Mouse (Mus musculus): ENCODE measurements around the gene Arfgap1. TPM values are rescaled to one million over a fixed set of nuclear protein-coding genes. Genes with fewer than 3 reads are reported as not detected.

Gene Arfgap1
- 52.0 and 66.6 TPM in 2 replicates for polyA plus RNA-seq (2015; fragmentation: Nextera tagmentation; extraction: Ambion mirVana)

DNA sequence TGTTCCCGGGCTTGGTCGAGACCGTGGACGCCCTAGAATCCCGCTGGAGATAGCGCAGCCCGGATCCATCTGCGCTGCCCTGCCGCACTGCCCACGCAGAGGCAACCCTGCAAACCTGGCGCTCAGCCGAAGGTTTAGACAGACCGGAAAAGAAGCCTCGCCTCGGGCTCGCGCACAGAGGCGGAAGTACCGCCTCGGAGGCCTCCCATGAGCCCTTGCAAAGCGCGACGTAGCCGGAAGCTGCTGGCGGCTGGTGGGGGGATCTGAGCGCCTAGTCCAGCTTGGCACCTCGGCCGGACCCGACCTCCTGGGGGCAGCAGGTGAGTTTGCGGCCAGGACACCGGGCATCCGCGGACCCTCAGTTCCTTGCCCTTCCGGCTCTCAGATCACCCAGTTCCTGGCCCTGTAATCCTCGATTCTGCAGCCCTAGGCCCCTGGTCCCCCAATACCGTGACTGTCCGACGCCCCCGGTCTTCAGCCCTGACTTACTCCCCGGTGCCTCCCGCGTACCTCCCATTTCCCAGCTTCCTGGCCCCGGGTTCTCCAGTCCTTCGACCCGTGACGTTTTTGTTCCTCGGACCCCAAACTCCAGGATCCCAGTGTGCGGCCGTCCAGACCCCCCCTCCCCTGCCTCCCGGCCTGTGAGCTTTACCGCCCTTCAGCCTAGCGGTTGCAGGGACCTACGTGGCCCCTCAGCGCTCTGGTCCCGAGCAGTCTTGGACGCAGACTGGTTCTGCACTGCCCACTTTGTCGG, at the start of gene Arfgap1:
Gene Arfgap1 (plus strand): TSS at position 216 of the 754 bp plus-strand sequence.
- DNase-seq (ENCODE audit: low spot score) = peak; percentile 90

DNA sequence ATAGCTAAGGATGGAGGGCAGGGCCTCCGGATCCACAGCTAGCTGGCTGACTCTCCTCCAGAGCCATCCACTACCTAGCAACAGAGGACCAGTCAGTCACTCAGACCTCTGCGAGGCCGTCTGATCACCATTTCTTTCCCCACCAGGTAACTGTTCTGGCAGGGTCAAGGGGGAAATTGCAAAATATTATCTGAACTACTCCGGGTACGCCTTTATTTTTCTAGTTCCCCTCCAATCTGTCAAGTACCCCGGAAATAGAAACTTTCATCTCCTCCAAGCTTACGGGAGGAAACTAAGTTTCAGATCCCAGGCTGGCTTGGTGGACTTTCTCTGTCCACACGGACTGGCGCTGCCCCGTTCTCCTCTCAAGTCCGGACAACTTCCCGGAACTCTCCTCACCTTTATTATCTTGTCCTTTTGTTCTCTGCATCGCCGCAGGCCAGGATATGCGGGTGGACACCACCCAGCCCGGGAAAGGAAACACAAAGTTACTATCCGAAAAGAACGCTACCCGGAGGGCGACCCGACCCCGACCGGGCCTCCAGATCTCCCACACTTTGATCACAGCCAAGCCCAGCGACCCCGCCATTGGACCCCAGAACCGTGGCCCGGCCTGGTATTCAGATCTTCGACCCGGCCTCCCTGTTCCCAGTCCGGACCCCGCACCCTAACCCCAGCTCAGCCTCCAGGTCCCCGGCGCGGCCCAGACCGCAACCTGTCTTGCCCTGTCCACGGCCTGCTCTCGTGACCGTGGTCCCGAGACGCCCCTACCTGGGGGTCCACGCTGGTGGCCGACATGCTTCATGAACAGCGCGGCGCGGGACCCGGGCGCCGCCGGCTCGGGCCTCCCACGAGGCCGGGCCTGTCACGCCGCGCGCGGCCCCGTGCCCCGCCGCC, 46.9 kb upstream of the Arfgap1 start:
- DNase-seq (ENCODE audit: low spot score) = peak; percentile 6

DNA sequence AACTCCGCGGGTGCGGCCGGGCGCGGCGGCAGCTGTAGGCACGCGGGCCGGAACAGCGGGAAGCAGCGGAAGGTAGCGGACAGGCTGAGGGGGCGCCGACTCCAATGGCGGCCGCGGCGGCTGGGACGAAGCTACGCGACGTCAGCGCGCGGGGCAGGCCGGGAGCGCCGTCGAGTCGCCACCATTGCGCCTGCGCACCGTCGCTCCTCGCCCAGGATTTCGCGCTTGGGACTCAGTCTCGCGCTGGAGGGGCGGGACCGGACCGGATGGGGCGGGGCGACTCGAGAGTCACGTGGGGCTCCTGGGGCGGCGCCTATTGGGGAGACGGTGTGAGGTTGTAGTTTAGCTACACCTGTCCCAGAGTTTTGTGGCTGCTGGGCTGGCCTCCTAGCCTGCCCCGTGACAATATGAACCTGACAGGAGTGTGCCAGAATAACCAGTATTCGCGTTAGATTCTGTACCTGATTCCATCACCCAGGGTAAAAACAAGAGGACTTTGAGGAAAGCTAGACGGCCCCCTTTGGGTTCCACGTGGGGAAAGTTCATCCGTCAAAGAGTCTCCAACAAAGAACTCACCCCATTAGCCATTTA, 46.1 kb upstream of the Arfgap1 start, which contains the start of gene Ythdf1:
Gene Ythdf1 (minus strand): TSS at position 140 of the 591 bp plus-strand sequence.
- DNase-seq (ENCODE audit: low spot score) = peak; percentile 98

DNA sequence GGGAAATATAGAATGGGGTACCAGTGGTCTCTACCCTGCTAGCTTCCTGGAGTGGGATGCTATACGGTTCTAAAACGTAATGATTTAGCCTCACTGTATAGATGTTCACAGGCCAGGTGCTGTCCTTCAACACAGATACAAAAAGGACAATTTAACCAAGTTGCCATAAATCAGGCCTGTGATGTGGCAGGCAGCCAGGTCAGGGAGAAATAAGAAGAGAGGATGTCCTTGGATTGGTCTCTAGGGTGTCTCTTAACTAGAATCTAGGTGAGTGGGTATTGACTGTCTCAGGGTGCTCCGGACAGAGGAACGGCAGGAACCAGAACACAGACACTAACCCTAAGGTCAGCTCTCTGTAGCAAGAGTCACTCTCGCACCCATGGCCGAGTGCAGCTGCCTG, 44.3 kb upstream of the Arfgap1 start:
- DNase-seq (ENCODE audit: low spot score) = no peak

DNA sequence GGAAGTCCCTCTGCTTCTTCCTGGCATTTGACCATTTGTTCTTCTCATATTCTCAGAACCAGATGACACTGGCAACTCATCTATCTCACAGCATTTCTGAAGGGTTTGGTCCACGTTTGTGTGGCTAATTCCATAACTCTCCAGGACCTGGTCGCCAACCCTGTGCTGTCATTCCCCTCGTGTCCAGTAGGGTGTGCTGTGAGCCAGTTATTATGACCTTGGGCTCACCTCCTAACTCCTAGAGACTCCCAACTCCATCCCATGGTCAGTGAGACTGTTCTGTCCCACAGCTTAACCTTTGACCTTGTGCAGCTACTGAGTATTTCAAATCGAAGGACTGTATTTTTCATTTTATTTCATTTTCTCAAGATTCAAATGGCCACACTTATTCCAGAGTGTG, 41.8 kb upstream of the Arfgap1 start:
- DNase-seq (ENCODE audit: low spot score) = peak; percentile 37

DNA sequence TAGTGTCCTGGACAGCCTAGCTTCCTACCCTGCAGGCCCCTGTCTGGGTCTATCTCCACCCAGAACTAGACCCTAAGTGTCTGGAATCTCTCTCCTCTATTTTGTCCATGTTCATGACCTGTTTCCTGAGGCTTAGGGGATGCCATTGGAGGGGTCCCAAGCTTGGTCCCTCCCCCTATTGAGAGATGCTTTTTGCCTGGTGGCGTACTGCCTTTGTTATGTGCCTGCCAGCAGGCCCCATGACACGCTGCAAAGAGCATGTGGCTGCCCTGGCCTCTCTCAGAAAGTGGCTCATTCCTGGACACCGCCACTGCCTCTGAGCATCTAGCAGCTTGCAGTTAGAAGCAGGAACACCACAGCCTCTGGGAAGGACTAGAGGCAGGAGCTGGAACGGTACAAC, 38.3 kb upstream of the Arfgap1 start, which contains the start of gene Birc7:
Gene Birc7 (plus strand): TSS at position 301 of the 400 bp plus-strand sequence.
- no peak for DNase-seq (ENCODE audit: low spot score)

DNA sequence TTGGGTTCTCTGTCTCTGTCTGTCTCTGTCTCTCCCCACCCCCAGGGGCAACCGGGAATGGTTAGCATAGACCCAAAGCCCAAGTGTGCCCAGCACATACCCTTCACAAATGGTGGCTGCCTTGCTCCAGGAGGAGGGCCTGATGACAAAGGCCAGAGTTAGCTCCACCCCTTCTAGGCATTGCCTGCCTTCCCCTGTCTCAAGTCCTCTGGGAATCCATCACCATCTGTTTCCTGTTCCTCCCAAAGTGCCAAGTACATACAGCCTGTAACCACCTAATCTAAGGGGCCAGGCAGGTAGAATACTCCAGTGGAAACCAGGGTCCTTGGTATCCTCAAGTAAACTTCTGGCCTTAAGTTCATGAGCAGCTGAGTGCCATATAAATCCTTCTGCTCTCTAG, 34.6 kb upstream of the Arfgap1 start:
- DNase-seq (ENCODE audit: low spot score) = no peak

DNA sequence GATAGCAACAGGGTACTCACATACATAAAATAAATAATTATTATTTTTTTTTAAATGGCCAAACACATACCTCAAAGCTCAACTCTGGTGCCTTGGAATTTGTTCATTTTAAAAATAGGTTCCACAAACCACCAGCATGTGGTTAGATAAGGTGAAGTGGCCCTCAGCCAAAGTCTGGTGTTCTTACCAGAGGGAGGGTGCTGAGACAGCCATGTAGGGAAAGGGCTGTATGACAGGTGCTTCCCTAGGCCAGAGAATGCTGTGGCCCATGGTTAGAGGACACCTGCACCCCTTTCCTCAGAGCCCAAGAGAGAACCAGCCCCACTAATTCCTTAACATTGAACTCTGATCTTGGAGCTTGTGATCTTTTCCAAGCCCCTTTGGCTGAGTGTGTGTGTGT, 26.8 kb upstream of the Arfgap1 start:
- DNase-seq (ENCODE audit: low spot score) = no peak

DNA sequence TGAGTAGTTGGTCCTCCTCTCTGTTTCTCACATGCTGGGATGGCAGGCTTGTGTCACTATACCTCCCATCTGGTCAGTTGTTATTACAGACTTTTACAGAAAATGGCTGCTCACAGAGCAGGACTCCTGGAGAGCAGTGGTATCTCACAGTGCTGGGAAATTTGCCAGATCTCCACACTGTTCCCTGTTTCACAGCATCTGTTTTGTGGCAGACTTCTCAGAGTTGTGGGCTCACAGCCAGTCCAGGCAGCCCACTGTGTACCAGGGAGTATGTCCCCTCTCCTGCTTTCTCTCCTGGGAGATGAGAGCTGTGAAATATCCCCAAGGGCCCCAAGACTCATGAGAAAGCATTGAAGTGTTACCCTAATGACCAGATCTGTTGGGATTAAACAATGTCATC, 25.2 kb upstream of the Arfgap1 start:
- no peak for DNase-seq (ENCODE audit: low spot score)

DNA sequence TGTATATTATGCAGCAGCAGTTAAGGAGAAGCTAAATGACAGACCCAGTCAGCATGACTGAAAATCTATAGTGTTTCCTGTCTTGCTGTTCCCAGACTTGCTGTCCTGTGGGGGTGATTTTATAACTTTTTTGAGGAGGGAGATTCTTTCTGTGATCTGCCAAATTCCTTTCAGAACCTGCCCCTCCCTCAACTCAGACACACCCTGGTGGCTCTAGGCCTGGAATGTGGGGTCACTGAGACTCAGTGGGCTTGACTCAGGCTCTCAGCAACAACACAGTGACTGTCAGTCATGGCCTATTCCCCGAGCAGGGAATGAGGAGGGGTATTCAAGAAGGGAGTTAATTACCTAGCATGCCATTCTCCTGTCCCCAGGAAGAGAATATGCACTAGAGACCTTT, 17.1 kb upstream of the Arfgap1 start:
- DNase-seq (ENCODE audit: low spot score) = no peak

DNA sequence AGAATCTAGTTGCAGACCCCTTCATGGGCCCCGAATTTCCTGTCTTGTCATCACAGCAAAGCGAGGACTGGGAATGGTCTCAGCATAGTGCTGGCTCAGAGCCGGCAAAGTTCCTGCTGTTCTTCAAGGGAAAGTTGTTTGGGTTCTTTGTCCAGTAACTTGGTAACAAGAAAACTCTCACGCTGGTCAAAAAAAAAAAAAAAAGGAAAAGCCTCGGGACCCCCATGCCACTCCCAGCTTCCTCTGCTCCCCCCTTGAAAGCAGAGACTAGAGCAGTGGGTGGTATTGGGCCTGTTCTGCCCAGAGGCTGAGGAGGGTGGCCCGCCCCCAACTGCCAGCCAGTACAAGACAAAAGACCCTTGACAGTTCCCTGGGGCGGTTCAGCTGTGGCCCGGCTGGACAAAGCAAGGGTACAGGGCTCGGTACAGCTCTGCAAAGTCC, 14.3 kb upstream of the Arfgap1 start:
- no peak for DNase-seq (ENCODE audit: low spot score)

DNA sequence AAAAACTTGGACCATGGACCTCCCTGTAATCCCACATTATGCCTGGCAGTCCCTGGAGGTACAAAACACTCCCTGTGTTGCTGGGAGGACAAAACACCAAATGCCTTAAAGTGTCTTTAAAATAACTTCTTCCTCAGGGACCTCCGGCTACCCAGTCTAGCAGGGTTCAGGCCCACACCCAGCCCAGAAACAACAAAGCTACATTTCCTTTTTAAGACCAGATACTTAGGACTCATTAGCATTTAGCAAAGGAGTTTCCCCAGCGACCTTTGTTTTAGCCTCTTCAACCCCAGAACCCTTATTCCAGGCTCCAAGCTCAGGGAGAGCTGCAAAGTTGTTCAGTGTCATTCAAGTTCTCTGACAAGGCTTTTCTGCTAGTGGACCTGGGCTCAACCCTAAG, 13.4 kb upstream of the Arfgap1 start:
- DNase-seq (ENCODE audit: low spot score) = no peak

DNA sequence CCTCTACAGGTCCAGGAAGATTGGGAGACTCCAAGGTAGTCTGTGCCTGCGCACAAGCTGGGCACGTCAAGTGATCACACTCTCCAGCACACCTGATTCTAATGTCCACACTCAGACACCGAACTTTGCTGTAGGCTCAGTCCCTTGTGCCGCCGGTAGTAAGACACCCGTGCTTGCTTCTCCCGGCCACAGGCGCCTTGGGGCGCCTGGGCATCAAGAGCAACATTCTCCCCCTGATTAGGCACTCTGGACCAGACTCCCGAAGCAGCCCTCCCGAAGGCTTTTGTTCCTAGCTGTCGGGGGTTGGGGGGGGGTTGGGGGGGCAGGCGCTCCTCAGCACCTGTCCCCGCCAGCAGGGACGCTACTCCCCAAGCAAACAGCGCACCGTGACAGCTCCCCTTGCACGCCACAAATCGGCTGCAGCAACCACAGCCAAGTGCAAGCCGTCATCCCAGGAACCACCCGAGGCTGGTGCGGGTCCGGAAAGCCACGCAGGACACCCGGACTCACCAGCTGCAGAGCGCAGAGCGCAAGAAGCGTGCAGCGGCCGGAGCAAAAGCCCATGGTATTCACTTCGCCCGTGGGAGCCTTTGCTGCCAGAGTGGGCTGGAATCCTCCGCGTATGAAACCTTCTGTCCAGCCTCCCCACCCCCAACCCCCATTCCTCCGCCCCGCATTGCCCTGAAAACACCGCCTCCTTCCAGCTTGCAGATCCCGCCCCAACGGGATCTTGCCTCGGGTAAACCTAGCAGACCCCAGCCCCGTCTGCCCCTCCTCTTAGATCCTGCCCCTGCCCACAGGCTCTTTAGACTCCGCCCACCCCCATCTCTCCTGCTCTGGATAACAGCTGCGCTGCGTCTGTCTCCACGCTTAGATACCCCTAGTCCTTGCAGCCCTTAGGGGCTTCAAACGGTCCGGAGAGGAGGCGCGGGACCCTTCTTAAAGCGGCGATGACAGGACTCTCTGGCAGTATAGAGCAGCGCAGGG, 12.7 kb upstream of the Arfgap1 start, which contains the start of gene Nkain4:
Gene Nkain4 (minus strand): TSS at position 639 of the 987 bp plus-strand sequence.
- DNase-seq (ENCODE audit: low spot score) = no peak

DNA sequence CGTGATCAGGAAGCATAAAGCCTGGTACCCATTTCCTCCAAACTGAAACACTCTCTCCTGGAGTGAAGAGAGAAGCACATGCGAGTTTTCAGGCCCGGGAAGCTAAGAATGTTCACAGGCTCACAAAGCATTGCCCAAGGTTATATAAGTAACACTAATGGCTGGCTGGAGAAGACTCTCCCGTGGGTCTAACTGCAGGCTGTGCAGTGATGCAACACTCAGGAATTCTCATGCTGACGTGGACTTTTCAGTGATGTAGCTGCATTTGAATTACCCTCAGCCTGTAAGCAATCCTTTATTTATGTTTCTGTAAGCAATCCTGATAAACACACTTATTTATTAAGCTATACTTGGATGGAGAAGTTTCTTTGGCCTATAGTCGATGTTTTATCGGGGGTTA, 7.4 kb upstream of the Arfgap1 start:
- DNase-seq (ENCODE audit: low spot score) = no peak

DNA sequence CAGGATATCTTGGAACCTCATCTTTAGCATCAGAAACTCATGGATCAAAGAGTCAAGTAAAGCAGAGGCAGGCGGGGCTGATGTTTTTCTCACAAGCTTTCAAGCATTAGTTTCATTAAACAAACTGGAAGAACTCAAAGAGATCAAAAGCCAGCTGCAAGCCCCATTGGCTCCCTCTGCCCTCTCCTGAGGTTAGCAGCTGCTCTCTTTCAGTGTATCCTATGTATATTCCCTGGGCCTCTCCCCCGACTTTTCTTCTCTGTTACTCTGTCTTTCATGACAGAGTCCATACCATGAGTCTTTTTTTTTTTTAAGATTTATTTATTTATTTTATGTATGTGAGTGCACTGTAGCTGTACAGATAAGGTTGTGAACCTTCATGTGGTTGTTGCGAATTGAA, 6.8 kb upstream of the Arfgap1 start:
- no peak for DNase-seq (ENCODE audit: low spot score)

DNA sequence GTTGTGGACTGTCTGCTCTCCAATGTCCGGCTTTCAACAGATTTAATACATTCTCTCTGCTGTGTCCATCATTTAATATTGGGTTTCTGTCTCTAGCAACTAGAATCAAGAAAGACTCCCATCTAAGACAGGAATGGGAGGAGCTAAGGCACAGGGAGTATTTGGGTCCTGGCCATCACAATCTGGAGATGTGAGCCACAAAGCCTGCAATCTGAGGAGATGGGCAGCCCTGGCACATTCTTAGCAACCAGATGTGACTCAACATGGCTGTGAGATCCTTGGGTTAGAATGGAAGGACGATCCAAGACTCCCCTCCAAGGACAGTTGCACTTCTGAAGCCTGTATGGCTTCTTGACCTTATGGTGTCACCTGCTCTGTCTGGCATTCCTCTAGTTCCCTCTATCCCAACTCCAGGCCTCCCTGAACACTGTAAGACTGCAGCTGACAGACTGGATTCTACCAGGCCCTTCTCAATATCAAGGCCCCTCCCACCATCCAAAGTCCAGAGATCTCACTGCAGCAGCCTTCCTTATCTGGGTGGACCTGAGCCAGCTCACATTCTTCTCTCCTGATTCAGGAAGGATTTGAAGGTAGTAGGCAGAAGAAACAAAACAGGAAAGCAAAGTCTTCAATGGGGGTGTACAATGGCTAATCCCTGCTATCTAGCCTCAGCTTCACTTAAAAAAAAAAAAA, 4.3 kb upstream of the Arfgap1 start:
- DNase-seq (ENCODE audit: low spot score) = no peak

DNA sequence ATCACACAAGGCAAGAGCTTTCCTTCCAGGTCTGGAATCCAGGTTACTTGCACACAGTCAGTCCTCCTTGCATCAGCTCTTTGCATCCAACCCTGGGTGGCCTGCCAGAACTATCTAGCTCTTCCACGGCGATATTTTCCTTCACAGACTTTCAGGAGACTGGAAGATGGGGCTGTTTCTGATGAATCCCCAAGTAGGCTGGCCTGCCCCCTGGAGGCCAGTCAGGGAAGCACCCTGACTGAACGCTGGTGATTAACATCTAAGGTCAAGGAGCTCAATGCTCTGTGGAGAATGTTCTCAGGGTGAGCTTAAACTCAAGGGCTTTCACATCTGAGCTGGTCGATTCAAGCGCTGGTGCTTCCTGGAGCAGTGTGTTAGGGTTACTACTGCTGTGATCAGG, 3.1 kb upstream of the Arfgap1 start:
- DNase-seq (ENCODE audit: low spot score) = peak; percentile 57

DNA sequence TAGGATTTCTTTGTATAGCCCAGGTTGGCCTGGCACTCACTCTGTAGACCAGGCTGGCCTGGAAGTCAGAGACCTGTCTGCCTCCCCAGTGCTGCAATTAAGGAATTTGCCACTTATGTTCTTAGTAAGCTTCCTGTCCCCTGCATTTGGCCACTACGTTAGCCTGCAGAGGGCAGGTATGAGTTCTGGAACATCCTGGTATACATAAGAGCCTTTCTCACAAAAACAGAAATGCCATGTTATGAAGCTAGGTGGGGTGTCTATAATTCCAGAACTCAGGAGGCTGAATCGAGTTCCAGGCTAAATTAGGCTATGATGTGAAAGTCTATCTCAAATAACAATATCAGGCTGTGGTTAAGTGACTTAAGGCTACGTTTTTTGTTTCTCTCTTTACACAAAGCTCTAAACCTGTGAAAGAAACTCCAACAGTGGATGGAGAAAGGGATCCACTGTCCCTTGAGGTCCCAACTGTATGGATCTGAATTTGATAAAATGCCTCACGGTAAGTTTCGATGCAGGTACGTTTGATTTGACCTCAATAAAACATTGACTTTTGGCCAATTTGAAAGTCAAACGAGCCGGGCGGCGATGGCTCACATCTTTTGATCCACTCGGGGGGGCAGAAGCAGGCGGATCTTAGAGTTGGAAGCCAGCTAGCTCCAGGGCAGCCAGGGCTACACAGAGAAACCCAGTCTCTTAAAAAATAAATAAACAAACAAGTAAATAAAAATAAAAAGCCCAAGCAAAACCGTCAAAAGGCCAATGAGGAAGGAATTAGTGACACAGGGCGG, 738 bp upstream of the Arfgap1 start:
- DNase-seq (ENCODE audit: low spot score) = peak; percentile 39

DNA sequence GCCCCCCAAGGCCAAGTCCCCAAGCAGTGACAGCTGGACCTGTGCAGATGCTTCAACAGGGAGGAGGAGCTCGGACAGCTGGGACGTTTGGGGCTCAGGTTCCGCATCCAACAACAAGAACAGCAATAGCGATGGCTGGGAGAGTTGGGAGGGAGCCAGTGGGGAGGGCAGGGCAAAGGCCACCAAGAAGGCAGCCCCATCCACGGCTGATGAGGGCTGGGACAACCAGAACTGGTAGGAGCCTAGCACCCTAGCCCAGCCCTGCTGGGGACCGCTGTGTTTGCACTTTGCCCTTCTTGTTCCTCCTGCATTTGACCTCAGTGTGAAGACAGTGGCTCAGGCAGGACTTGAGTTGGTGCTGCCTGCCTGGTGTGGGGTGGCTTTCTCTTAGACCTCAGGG, 14.1 kb downstream of the Arfgap1 start:
- no peak for DNase-seq (ENCODE audit: low spot score)
